Mouse (Mus musculus) T-helper 17 cell (primary cell): Measurements from ENCODE around the gene Pou2f3.

ENCODE experiments used
- in situ Hi-C, 2 experiments: fragments of 300-600 bp; cut with MboI, MseI; formaldehyde crosslinking; loops; 1 replicate in 1 of 2; 2 replicates in 1 of 2; pipeline ENCODE4 v1.15.1; 2025; ENCODE audit warnings: high pct_unique_total_duplicates in 2 of 2

Gene Pou2f3

GRCm38 (mm10) chr9:43085686-43086285 lies 124.4 kb downstream of the Pou2f3 start:
- in situ Hi-C loops, result no loop called here

- in situ Hi-C loops, result no loop called here
Measured at GRCm38 (mm10) chr9:43084496-43085362, 125.4 kb downstream of the Pou2f3 start.

GRCm38 (mm10) chr9:43083441-43084055 lies 126.6 kb downstream of the Pou2f3 start:
- in situ Hi-C loops, result no loop called here

GRCm38 (mm10) chr9:43078711-43079110 lies 131.5 kb downstream of the Pou2f3 start:
- in situ Hi-C loops, result no loop called here

- in situ Hi-C loops, result no loop called here
Measured at GRCm38 (mm10) chr9:43076163-43076562, 134.0 kb downstream of the Pou2f3 start.

- in situ Hi-C loops, result no loop called here
Measured at GRCm38 (mm10) chr9:43074611-43075010, 135.6 kb downstream of the Pou2f3 start.
